Mouse (Mus musculus) adrenal gland, postnatal 36 days (tissue): ENCODE measurements around the gene Olfr131. TPM values are rescaled to one million over a fixed set of nuclear protein-coding genes. Genes with fewer than 3 reads are reported as not detected.
"Not testable (repeated sequence)": the region's sequence is repeated elsewhere in the genome, so short reads cannot be mapped to it uniquely, and the experiment has no call there.

Experiments
- DNase-seq, 2 experiments: peaks; one replicate each; pipeline ENCODE4 v3.0.0; 2021; ENCODE audit warnings: mixed read lengths in 1 of 2
- long read RNA-seq, 2 experiments: library from polyadenylated mRNA; stranded (forward); transcript quantifications; one replicate each; pipeline ENCODE4 v2.0.0; 2021; ENCODE audit warnings: borderline sequencing depth in 2 of 2
- total RNA-seq, 2 experiments: library from RNA; stranded (reverse); gene quantifications; 2 replicates each; pipeline ENCODE4 v1.2.3; 2021

The Olfr131 gene
- not detected for total RNA-seq
- long read RNA-seq, experiment 1 = 0 reads
- long read RNA-seq, experiment 2 = 0 reads

- no peak for DNase-seq
Measured at GRCm38 (mm10) chr17:38088593-38088992, at the start of gene Olfr131. Gene Olfr131, minus strand, starts transcription at chr17:38088693.

DNA sequence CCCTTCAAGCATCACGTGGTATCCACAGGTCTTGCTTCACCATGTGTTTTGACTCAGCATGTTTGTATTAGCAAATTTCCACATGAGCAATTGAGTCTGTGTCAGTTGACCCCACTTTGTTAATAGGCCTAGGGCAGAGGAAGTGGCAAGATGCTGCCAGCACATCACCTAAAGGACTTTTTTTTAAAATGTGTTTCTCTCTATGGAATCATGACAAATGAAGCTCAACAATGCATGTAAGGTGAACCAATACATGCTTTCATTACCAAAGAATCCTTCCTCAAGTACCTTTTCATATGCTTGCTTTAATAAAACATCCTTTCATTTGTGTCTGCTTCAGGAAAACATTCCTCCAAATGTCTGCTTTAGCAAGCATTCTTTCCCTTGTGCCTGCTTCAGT is 45.9 kb upstream of the Olfr131 start, which contains the start of gene Olfr132:
Olfr132 (minus strand) TSS at position 101 of the 400 bp plus-strand sequence.
- DNase-seq = no peak

DNA sequence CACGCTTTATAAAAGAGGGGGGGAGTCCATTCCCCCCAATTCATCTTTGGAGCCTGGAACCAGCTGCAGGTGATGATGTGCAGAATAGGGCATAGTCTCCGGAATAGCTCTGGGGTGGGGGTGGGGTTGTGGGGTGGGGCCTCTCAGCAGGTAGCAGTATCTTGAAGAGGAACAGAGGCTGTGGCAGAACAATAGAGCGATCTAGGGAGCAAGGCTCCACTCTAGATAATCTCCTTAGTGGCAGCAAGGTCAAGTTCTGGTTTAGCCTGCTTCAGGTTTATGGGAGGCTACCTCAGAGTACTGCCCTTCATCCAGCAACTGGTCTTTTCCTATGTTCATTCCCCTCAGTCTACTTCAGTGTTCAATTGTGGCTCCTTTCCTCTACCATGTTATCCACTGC is 36.9 kb upstream of the Olfr131 start:
- DNase-seq = not testable (repeated sequence)

GRCm38 (mm10) chr17:38124199-38124598 is 35.7 kb upstream of the Olfr131 start:
- not testable (repeated sequence) for DNase-seq

DNA sequence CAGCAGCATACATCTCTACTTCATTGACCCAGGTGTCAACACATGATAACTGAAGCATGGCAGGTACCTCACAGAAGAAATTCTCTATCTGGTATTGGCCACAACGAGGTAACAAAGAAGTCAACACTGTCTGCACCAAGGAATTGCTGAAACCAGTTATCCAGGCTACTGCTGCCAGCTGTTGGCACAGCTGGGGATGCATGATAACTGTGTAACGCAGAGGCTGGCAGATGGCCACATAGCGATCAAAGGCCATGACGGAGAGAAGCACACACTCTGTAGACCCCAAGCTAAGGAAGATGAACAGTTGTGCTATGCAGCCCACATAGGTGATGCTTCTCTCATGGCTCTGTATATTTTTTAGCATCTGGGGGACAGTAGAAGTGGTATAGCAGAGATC is 6.1 kb downstream of the Olfr131 start:
- no peak for DNase-seq

- DNase-seq = no peak
Measured at GRCm38 (mm10) chr17:38063621-38064020, 24.9 kb downstream of the Olfr131 start, which contains the start of gene Olfr130. Gene Olfr130, plus strand, starts transcription at chr17:38063921.

- no peak for DNase-seq
Measured at GRCm38 (mm10) chr17:38059979-38060378, 28.5 kb downstream of the Olfr131 start, which contains the start of gene Olfr129. Gene Olfr129, minus strand, starts transcription at chr17:38060079.

Other genes with a start within 250 kb of the Olfr131 start
- not detected for gene Olfr126, start 241.2 kb downstream of the Olfr131 start, total RNA-seq
- not detected for gene Olfr127, start 188.3 kb downstream of the Olfr131 start, total RNA-seq
- not detected for gene Olfr128, start 168.1 kb downstream of the Olfr131 start, total RNA-seq
- not detected for gene Olfr761, start 135.6 kb downstream of the Olfr131 start, total RNA-seq
- gene Olfr129, start 28.6 kb downstream of the Olfr131 start, total RNA-seq = not detected
- gene Olfr130, start 24.8 kb downstream of the Olfr131 start, total RNA-seq = not detected
- not detected for gene Olfr132, start 45.8 kb upstream of the Olfr131 start, total RNA-seq
- gene Olfr133, start 56.6 kb upstream of the Olfr131 start, total RNA-seq = not detected
- gene Olfr134, start 82.7 kb upstream of the Olfr131 start, total RNA-seq = not detected
- not detected for gene Olfr135, start 115.6 kb upstream of the Olfr131 start, total RNA-seq
- gene Olfr138, start 172.3 kb upstream of the Olfr131 start, total RNA-seq = not detected
- not detected for gene Olfr137, start 218.9 kb upstream of the Olfr131 start, total RNA-seq
- gene Olfr136, start 241.1 kb upstream of the Olfr131 start, total RNA-seq = not detected